Mouse (Mus musculus) forebrain, embryonic 11.5 days (tissue): ENCODE data around the gene Xpo5. TPM values are rescaled to one million over a fixed set of nuclear protein-coding genes. Genes with fewer than 3 reads are reported as not detected.
A peak's percentile ranks its signal among the peaks of the same experiment; 100 is the strongest.

ENCODE experiments used
- ATAC-seq: fragments of 200-750 bp; cut with Nextera tagmentation; replicated peaks from 2 replicates; pipeline ENCODE4 v1.8.0; 2017; ENCODE audit warnings: moderate TSS enrichment; ENCODE audit not compliant: low FRiP score
- DNase-seq: peaks from one replicate; pipeline ENCODE4 v3.0.0-alpha.2; 2017; ENCODE audit warnings: low spot score
- H3K27ac ChIP-seq: fragments of 300-500 bp; sonication (generic); 2 replicates; pipeline ENCODE4 v1.5.1; 2014; ENCODE audit warnings: low read depth, low read length
- H3K27me3 ChIP-seq: fragments of 300-500 bp; sonication (generic); 2 replicates; pipeline ENCODE4 v1.6.1; 2014; ENCODE audit warnings: mild to moderate bottlenecking, low read length, mixed read lengths; ENCODE audit not compliant: control insufficient read depth, insufficient read depth
- H3K36me3 ChIP-seq: fragments of 300-500 bp; sonication (generic); 2 replicates; pipeline ENCODE4 v1.6.1; 2014; ENCODE audit warnings: mild to moderate bottlenecking, low read length, moderate library complexity, mixed read lengths; ENCODE audit not compliant: control insufficient read depth, insufficient read depth
- H3K4me1 ChIP-seq: fragments of 300-500 bp; sonication (generic); replicated peaks from 2 replicates; pipeline ENCODE4 v1.6.1; 2014; ENCODE audit warnings: low read length, mixed read lengths; ENCODE audit not compliant: control insufficient read depth, insufficient read depth
- H3K4me2 ChIP-seq: fragments of 300-500 bp; sonication (generic); 2 replicates; pipeline ENCODE4 v1.6.1; 2014; ENCODE audit warnings: low read depth, mild to moderate bottlenecking, low read length, moderate library complexity, mixed read lengths; ENCODE audit not compliant: severe bottlenecking
- H3K4me3 ChIP-seq: fragments of 300-500 bp; sonication (generic); 2 replicates; pipeline ENCODE4 v1.5.1; 2014; ENCODE audit warnings: low read depth, low read length
- H3K9ac ChIP-seq: fragments of 300-500 bp; sonication (generic); 2 replicates; pipeline ENCODE4 v1.6.1; 2014; ENCODE audit warnings: low read length
- H3K9me3 ChIP-seq: fragments of 300-500 bp; sonication (generic); 2 replicates; pipeline ENCODE4 v1.6.1; 2016; ENCODE audit warnings: low read length, mixed read lengths; ENCODE audit not compliant: control insufficient read depth
- WGBS: fragments of 180-500 bp; shearing (Covaris S2); extraction: QIAGEN DNeasy Blood & Tissue Kit; methylation state at CpG from one replicate; pipeline ENCODE4 v1.1.7; 2014; 5-methylcytosine and 5-hydroxymethylcytosine counted together
- polyA plus RNA-seq: library from polyadenylated mRNA; unstranded; fragments of >200 nt; fragmentation: Nextera tagmentation; extraction: Ambion mirVana; gene quantifications from 2 replicates; pipeline ENCODE4 v1.2.1, GENCODE M21; 2014

Gene Xpo5
- polyA plus RNA-seq, 1 experiment from 2014 or later: 76.7 TPM

- no peak for DNase-seq
- Histone ChIP-seq H3K36me3 (peaks cover 33% of the 10 kb centered on the region; the same call in 1 of the 2 replicates), H3K9ac (no peak overlapping the region), H3K27me3 (no peaks in the 10 kb centered on the region), H3K4me2 (no peak overlapping the region), H3K27ac (no peak overlapping the region), H3K9me3 (no peaks in the 10 kb centered on the region), H3K4me3 (no peak overlapping the region), H3K4me1 (peaks cover 7% of the 10 kb centered on the region; the same call in 1 of the 2 replicates)
- 75% methylated on average over 2 of the region's 2 CpGs for WGBS
- ATAC-seq: no peak
Measured at GRCm38 (mm10) chr17:46243624-46244023, 41.0 kb downstream of the Xpo5 start.

DNA sequence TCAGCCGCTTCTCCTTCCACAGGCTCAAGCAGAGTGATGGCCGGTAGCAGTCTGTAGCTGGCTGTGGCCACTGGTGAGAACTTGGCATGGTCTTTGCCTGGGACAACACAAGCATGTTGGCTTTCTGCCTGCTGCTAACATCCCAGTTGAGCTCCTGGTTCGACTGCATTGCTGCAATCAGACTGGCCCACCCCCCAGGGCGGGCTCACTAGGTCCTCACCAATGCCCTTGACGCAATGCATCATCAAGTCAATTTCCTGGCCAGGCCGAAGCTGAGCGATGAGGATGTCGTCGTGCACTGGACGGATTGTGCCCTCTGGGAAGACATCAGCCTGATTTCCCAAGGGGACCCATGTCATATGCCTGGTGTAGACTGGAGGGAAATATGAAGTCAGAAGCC lies 42.0 kb downstream of the Xpo5 start:
- Histone ChIP-seq H3K4me2 (no peak overlapping the region), H3K4me1 (peaks cover 13% of the 10 kb centered on the region; the same call in 1 of the 2 replicates), H3K27ac (no peak overlapping the region), H3K9ac (no peak overlapping the region), H3K4me3 (no peak overlapping the region), H3K9me3 (no peaks in the 10 kb centered on the region), H3K27me3 (no peaks in the 10 kb centered on the region), H3K36me3 (peaks cover 31% of the 10 kb centered on the region; the same call in 1 of the 2 replicates)
- DNase-seq: no peak
- 91% methylated on average over 10 of the region's 10 CpGs for WGBS
- no peak for ATAC-seq

DNA sequence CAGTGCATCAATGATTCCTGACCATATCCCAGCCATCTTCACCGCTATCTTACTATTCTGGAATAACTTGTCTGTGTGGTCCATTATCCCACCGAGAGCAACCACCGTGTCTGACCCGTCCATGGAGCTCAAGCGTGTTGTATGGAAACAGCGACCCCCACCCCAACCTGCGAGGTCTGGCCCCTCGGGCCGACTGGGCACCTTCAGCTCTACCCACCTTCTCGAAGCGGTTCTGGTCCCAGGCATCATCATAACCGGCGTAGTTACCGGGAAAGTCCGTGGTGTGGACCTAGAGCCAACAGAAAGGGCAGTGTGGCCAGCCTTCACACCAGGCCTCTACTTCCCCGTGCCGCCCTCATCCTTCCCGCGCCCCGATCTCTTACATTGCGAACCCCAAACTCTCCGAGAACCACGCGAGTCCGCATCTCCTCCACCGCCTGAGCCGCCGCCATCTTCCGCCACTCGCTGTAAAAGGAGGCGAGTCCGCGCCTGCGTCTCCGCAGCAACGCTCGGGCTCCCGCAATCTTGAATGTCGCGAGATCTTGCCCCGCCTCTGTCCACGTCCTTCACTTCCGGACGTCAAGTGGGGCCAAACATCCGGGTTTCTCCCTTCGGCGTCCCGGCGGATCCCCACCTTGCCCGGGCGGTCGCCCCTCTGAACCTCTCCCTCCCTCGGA lies 45.1 kb downstream of the Xpo5 start, which contains the start of the genes Polr1c and Yipf3:
Gene Polr1c, minus strand, starts transcription at position 543 of the 677 bp plus-strand sequence.
Gene Yipf3, plus strand, starts transcription at position 569 of the 677 bp plus-strand sequence.
- peak; percentile 97 for DNase-seq
- peaks cover 24% of the 10 kb centered on the region; the same call in 1 of the 2 replicates for H3K36me3 ChIP-seq
- under 1% methylated on average over 53 of the region's 53 CpGs for WGBS

DNA sequence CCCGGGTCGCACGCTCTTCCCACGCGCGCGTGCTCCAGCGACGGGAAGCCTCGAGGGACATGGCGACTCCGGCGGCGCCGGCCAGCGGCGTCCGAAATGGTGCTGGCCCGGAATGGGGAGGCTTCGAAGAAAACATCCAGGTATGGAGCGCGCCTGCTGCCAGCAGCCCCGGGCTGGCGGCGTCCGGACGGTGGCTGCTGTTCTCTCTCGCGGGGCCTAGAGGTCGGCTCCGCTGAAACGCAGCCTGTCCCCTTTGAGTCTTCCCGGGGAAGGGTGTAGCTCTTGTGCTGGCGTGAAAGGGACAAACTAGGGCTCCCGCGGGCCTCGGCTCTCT lies 45.6 kb downstream of the Xpo5 start:
- Histone ChIP-seq H3K4me3 (peak overlapping the region; percentile 94), H3K4me2 (peak overlapping the region; percentile 73), H3K27ac (peak overlapping the region; percentile 37; the same call in 1 of the 2 replicates), H3K36me3 (peaks cover 19% of the 10 kb centered on the region; the same call in 1 of the 2 replicates), H3K4me1 (peaks cover 13% of the 10 kb centered on the region; the same call in 1 of the 2 replicates), H3K27me3 (no peaks in the 10 kb centered on the region), H3K9ac (peak overlapping the region; percentile 94), H3K9me3 (no peaks in the 10 kb centered on the region)
- WGBS: under 1% methylated on average over 37 of the region's 37 CpGs
- DNase-seq (no peak), ATAC-seq (no peak; the same call in 1 of the 2 replicates)

More for the DNA sequence above, 45.1 kb downstream of the Xpo5 start, which contains the start of the genes Polr1c and Yipf3:
- Histone ChIP-seq H3K4me3 (peak within 1 kb of the TSS; percentile 94), H3K9ac (peak within 1 kb of the TSS; percentile 94), H3K4me1 (peaks cover 13% of the 10 kb centered on the region; the same call in 1 of the 2 replicates), H3K9me3 (no peaks in the 10 kb centered on the region), H3K27ac (peak within 1 kb of the TSS; percentile 64), H3K27me3 (no peaks in the 10 kb centered on the region), H3K4me2 (peak within 1 kb of the TSS; percentile 73)
- peak; percentile 91 for ATAC-seq

DNA sequence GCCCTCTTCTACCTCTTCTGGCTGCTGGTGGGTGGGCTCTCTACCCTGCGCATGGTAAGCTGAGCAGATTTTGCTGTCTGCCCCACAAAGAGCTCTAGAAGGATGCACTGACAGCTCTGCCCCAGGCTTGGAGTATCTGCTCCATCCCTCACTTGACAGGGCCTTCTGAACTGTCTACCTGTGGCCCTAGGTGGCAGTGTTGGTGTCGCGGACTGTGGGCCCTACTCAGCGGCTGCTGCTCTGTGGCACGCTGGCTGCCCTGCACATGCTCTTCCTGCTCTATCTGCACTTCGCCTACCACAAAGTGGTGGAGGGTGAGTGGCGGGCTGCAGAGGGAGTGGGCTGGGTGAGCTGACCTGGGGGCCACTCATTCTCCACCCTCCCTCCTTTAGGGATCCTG lies 48.6 kb downstream of the Xpo5 start:
- H3K9ac ChIP-seq: no peak overlapping the region
- H3K4me1 ChIP-seq: peaks cover 15% of the 10 kb centered on the region; the same call in 1 of the 2 replicates
- H3K4me2 ChIP-seq: no peak overlapping the region
- H3K9me3 ChIP-seq: no peaks in the 10 kb centered on the region
- H3K4me3 ChIP-seq: no peak overlapping the region
- DNase-seq: no peak
- peaks cover 4% of the 10 kb centered on the region; the same call in 1 of the 2 replicates for H3K36me3 ChIP-seq
- H3K27ac ChIP-seq: no peak overlapping the region
- WGBS: 82% methylated on average over 7 of the region's 7 CpGs
- no peak for ATAC-seq
- peaks cover 5% of the 10 kb centered on the region; the same call in 1 of the 2 replicates for H3K27me3 ChIP-seq

GRCm38 (mm10) chr17:46252571-46253451 lies 50.2 kb downstream of the Xpo5 start:
- peaks cover 4% of the 10 kb centered on the region; the same call in 1 of the 2 replicates for H3K36me3 ChIP-seq
- H3K9me3 ChIP-seq: no peaks in the 10 kb centered on the region; the same call in 1 of the 2 replicates
- H3K27ac ChIP-seq: no peak overlapping the region
- H3K4me1 ChIP-seq: peaks cover 10% of the 10 kb centered on the region; the same call in 1 of the 2 replicates
- H3K4me3 ChIP-seq: peak overlapping the region; percentile 61; the same call in 1 of the 2 replicates
- DNase-seq (peak; percentile 73), ATAC-seq (no peak)
- H3K4me2 ChIP-seq: peak overlapping the region; percentile 99
- peak overlapping the region; percentile 72 for H3K9ac ChIP-seq
- 59% methylated on average over 13 of the region's 14 CpGs for WGBS
- peaks cover 5% of the 10 kb centered on the region; the same call in 1 of the 2 replicates for H3K27me3 ChIP-seq

GRCm38 (mm10) chr17:46253452-46254084 lies 51.0 kb downstream of the Xpo5 start, which contains the start of gene Lrrc73:
Gene Lrrc73, plus strand, starts transcription at chr17:46253531.
- Histone ChIP-seq H3K4me1 (peaks cover 9% of the 10 kb centered on the region; the same call in 1 of the 2 replicates), H3K27me3 (peaks cover 5% of the 10 kb centered on the region; the same call in 1 of the 2 replicates), H3K4me2 (peak within 1 kb of the TSS; percentile 99), H3K36me3 (peaks cover 4% of the 10 kb centered on the region; the same call in 1 of the 2 replicates), H3K27ac (no peak within 1 kb of the TSS), H3K4me3 (peak within 1 kb of the TSS; percentile 61), H3K9ac (peak within 1 kb of the TSS; percentile 72), H3K9me3 (no peaks in the 10 kb centered on the region; the same call in 1 of the 2 replicates)
- ATAC-seq (peak; percentile 91), DNase-seq (peak; percentile 95)
- WGBS: 2% methylated on average over 40 of the region's 48 CpGs
